Mouse (Mus musculus) hindbrain, embryonic 16.5 days (tissue): ENCODE measurements at regions not wholly inside any gene's neighbourhood (a gene's known extent, or its start where the extent isn't known, plus 50 kb on each side); places are given as distances from the start of the nearest gene placed in this dataset.

Experiments used
- ATAC-seq: fragments of 200-750 bp; cut with Nextera tagmentation; 2 replicates; pipeline ENCODE4 v1.8.0; 2017; ENCODE audit warnings: moderate TSS enrichment, moderate library complexity
- H3K27ac ChIP-seq: fragments of 300-500 bp; sonication (generic); 2 replicates; pipeline ENCODE4 v1.5.1; 2014; ENCODE audit warnings: low read depth, mild to moderate bottlenecking, control low read depth, low read length, moderate library complexity
- H3K27me3 ChIP-seq: fragments of 300-500 bp; sonication (generic); replicated peaks from 2 replicates; pipeline ENCODE4 v1.6.1; 2014; ENCODE audit warnings: low read length; ENCODE audit not compliant: control insufficient read depth, insufficient read depth
- H3K36me3 ChIP-seq: fragments of 300-500 bp; sonication (generic); 2 replicates; pipeline ENCODE4 v1.6.1; 2014; ENCODE audit warnings: mild to moderate bottlenecking, low read length, moderate library complexity, mixed read lengths; ENCODE audit not compliant: control insufficient read depth, insufficient read depth
- H3K4me1 ChIP-seq: fragments of 300-500 bp; sonication (generic); 2 replicates; pipeline ENCODE4 v1.6.1; 2014; ENCODE audit warnings: low read depth, low read length; ENCODE audit not compliant: control insufficient read depth, insufficient read depth
- H3K4me2 ChIP-seq: fragments of 300-500 bp; sonication (generic); 2 replicates; pipeline ENCODE4 v1.6.1; 2014; ENCODE audit warnings: mild to moderate bottlenecking, low read length, control low read depth, moderate library complexity
- H3K4me3 ChIP-seq: fragments of 300-500 bp; sonication (generic); 2 replicates; pipeline ENCODE4 v1.5.1; 2014; ENCODE audit warnings: mild to moderate bottlenecking, low read length, control low read depth, moderate library complexity
- H3K9ac ChIP-seq: fragments of 300-500 bp; sonication (generic); 2 replicates; pipeline ENCODE4 v1.6.1; 2014; ENCODE audit warnings: low read depth, mild to moderate bottlenecking, control low read depth, low read length, moderate library complexity
- H3K9me3 ChIP-seq: fragments of 300-500 bp; sonication (generic); 2 replicates; pipeline ENCODE4 v1.6.1; 2014; ENCODE audit warnings: mild to moderate bottlenecking, low read length, moderate library complexity; ENCODE audit not compliant: control insufficient read depth
- WGBS: fragments of 180-500 bp; shearing (Covaris S2); extraction: QIAGEN DNeasy Blood & Tissue Kit; methylation state at CpG from one replicate; pipeline ENCODE4 v1.1.7; 2014; 5-methylcytosine and 5-hydroxymethylcytosine counted together

GRCm38 (mm10) chr5:12093680-12094079 is 175.8 kb downstream of the 4933402N22Rik start:
- no peaks in the 10 kb centered on the region for H3K9me3 ChIP-seq
- no peaks in the 10 kb centered on the region for H3K36me3 ChIP-seq
- H3K9ac ChIP-seq, result no peak overlapping the region
- no peaks in the 10 kb centered on the region for H3K27me3 ChIP-seq
- no peak overlapping the region for H3K4me3 ChIP-seq
- H3K4me1 ChIP-seq, result no peaks in the 10 kb centered on the region
- H3K4me2 ChIP-seq, result no peak overlapping the region
- WGBS, result 78% methylated on average over 1 of the region's 1 CpGs
- ATAC-seq, result no peak
- H3K27ac ChIP-seq, result no peak overlapping the region

GRCm38 (mm10) chr5:12116587-12117354 is 198.9 kb downstream of the 4933402N22Rik start:
- H3K27ac ChIP-seq, result no peak overlapping the region
- no peak for ATAC-seq
- H3K9ac ChIP-seq, result no peak overlapping the region
- 89% methylated on average over 5 of the region's 5 CpGs for WGBS
- H3K4me1 ChIP-seq, result no peaks in the 10 kb centered on the region
- no peaks in the 10 kb centered on the region for H3K36me3 ChIP-seq
- no peak overlapping the region for H3K4me3 ChIP-seq
- no peak overlapping the region for H3K4me2 ChIP-seq
- no peaks in the 10 kb centered on the region for H3K9me3 ChIP-seq
- H3K27me3 ChIP-seq, result no peaks in the 10 kb centered on the region

- no peaks in the 10 kb centered on the region for H3K4me1 ChIP-seq
- 91% methylated on average over 5 of the region's 5 CpGs for WGBS
- no peaks in the 10 kb centered on the region for H3K36me3 ChIP-seq
- H3K4me2 ChIP-seq, result no peak overlapping the region
- H3K9me3 ChIP-seq, result no peaks in the 10 kb centered on the region
- no peak overlapping the region for H3K27ac ChIP-seq
- H3K4me3 ChIP-seq, result no peak overlapping the region
- no peaks in the 10 kb centered on the region for H3K27me3 ChIP-seq
- no peak overlapping the region for H3K9ac ChIP-seq
- no peak for ATAC-seq
Measured at GRCm38 (mm10) chr5:12124935-12125334, 207.1 kb downstream of the 4933402N22Rik start.

- ATAC-seq, result no peak
- no peaks in the 10 kb centered on the region for H3K4me1 ChIP-seq
- no peak overlapping the region for H3K9ac ChIP-seq
- no peaks in the 10 kb centered on the region for H3K36me3 ChIP-seq
- 87% methylated on average over 4 of the region's 4 CpGs for WGBS
- no peak overlapping the region for H3K4me2 ChIP-seq
- H3K27me3 ChIP-seq, result no peaks in the 10 kb centered on the region
- no peak overlapping the region for H3K4me3 ChIP-seq
- H3K27ac ChIP-seq, result no peak overlapping the region
- H3K9me3 ChIP-seq, result no peaks in the 10 kb centered on the region
Measured at GRCm38 (mm10) chr5:12127484-12128265, 209.8 kb downstream of the 4933402N22Rik start.

- H3K4me2 ChIP-seq, result no peak overlapping the region
- no peak overlapping the region for H3K27ac ChIP-seq
- no peak overlapping the region for H3K9ac ChIP-seq
- no peaks in the 10 kb centered on the region for H3K36me3 ChIP-seq
- ATAC-seq, result no peak
- no peaks in the 10 kb centered on the region for H3K9me3 ChIP-seq
- no peaks in the 10 kb centered on the region for H3K27me3 ChIP-seq
- no peak overlapping the region for H3K4me3 ChIP-seq
- H3K4me1 ChIP-seq, result no peaks in the 10 kb centered on the region
Measured at GRCm38 (mm10) chr5:12138961-12139360, 221.1 kb downstream of the 4933402N22Rik start.

GRCm38 (mm10) chr5:12153295-12153694 is 229.9 kb upstream of the Sema3d start:
- 63% methylated on average over 4 of the region's 4 CpGs for WGBS

GRCm38 (mm10) chr5:12154551-12155091 is 228.6 kb upstream of the Sema3d start:
- no peaks in the 10 kb centered on the region for H3K9me3 ChIP-seq
- H3K4me1 ChIP-seq, result no peaks in the 10 kb centered on the region
- H3K36me3 ChIP-seq, result no peaks in the 10 kb centered on the region
- H3K27ac ChIP-seq, result no peak overlapping the region
- no peak overlapping the region for H3K4me3 ChIP-seq
- 52% methylated on average over 3 of the region's 3 CpGs for WGBS
- no peak for ATAC-seq
- no peak overlapping the region for H3K4me2 ChIP-seq
- no peaks in the 10 kb centered on the region for H3K27me3 ChIP-seq
- no peak overlapping the region for H3K9ac ChIP-seq

More at GRCm38 (mm10) chr5:12153295-12153694, 229.9 kb upstream of the Sema3d start:
- Histone ChIP-seq H3K27me3 (no peaks in the 10 kb centered on the region), H3K36me3 (no peaks in the 10 kb centered on the region), H3K4me2 (no peak overlapping the region), H3K4me3 (no peak overlapping the region), H3K9ac (no peak overlapping the region), H3K4me1 (no peaks in the 10 kb centered on the region), H3K27ac (no peak overlapping the region), H3K9me3 (no peaks in the 10 kb centered on the region)
- ATAC-seq, result no peak

- H3K36me3 ChIP-seq, result no peaks in the 10 kb centered on the region
- WGBS, result 72% methylated on average over 1 of the region's 1 CpGs
- H3K27me3 ChIP-seq, result no peaks in the 10 kb centered on the region
- no peak overlapping the region for H3K4me2 ChIP-seq
- no peak overlapping the region for H3K27ac ChIP-seq
- H3K9me3 ChIP-seq, result no peaks in the 10 kb centered on the region
- H3K4me3 ChIP-seq, result no peak overlapping the region
- H3K9ac ChIP-seq, result no peak overlapping the region
- no peak for ATAC-seq
- H3K4me1 ChIP-seq, result no peaks in the 10 kb centered on the region
Measured at GRCm38 (mm10) chr5:12191681-12192080, 191.5 kb upstream of the Sema3d start.

GRCm38 (mm10) chr5:12207452-12207851 is 175.7 kb upstream of the Sema3d start:
- H3K27ac ChIP-seq, result no peak overlapping the region
- no peaks in the 10 kb centered on the region for H3K36me3 ChIP-seq
- WGBS, result 41% methylated on average over 1 of the region's 1 CpGs
- no peaks in the 10 kb centered on the region for H3K4me1 ChIP-seq
- H3K9me3 ChIP-seq, result no peaks in the 10 kb centered on the region
- no peak overlapping the region for H3K4me2 ChIP-seq
- H3K9ac ChIP-seq, result no peak overlapping the region
- ATAC-seq, result no peak
- no peaks in the 10 kb centered on the region for H3K27me3 ChIP-seq
- no peak overlapping the region for H3K4me3 ChIP-seq
